Mouse (Mus musculus): ENCODE measurements at regions not wholly inside any gene's neighbourhood (a gene's known extent, or its start where the extent isn't known, plus 50 kb on each side); places are given as distances from the start of the nearest gene placed in this dataset.

DNA sequence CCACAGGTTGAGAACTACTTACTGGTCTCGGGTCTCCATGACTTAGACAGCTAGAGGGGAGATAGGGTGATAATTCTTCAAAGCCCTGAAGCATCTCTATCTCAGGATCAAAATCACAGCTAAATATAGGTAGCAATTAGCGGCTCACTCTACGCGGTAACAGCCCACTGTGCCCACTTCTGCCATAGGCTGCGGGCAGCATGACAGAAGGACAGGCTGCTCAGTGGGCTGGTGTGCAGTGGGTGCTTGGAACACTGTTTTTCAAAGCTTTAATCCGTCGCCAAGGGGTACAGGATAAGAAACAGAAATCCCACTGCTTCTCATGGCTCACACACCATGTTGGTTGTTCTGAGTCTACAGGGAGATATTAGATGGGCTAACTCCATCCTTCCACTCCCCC lies 59.2 kb upstream of the Twist2 start:
- TF ChIP-seq CTCF (IDR thresholded peaks at IDR 0.05; ENCODE audit: extremely low read depth, insufficient read depth, insufficient read length, insufficient replicate concordance) (no peak), POLR2A (IDR thresholded peaks at IDR 0.05; ENCODE audit: low read depth, low read length) (no peak)
